Mouse (Mus musculus): ENCODE data around the gene Sbk1. TPM values are rescaled to one million over a fixed set of nuclear protein-coding genes. Genes with fewer than 3 reads are reported as not detected.

Gene Sbk1
- polyA plus RNA-seq, 1 experiment from 2014 or later = 24.5 TPM

GRCm38 (mm10) chr7:126265949-126266348 lies 6.5 kb upstream of the Sbk1 start:
- Histone ChIP-seq H3K27me3 (replicated peaks) (peaks cover 51% of the 10 kb centered on the region), H3K9ac (no peak overlapping the region), H3K9me3 (replicated peaks) (no peaks in the 10 kb centered on the region), H3K4me1 (replicated peaks) (peaks cover 22% of the 10 kb centered on the region), H3K27ac (ENCODE audit: poor library complexity, severe bottlenecking) (no peak overlapping the region), H3K36me3 (no peaks in the 10 kb centered on the region), H3K4me2 (no peak overlapping the region), H3K4me3 (no peak overlapping the region)
- ATAC-seq (ENCODE audit: insufficient number of reproducible peaks, low FRiP score) = peak; percentile 61
- WGBS = 44% methylated on average over 9 of the region's 9 CpGs

GRCm38 (mm10) chr7:126266372-126266870 lies 6.0 kb upstream of the Sbk1 start:
- no peak overlapping the region for H3K4me3 ChIP-seq
- H3K27me3 ChIP-seq (replicated peaks) = peaks cover 51% of the 10 kb centered on the region
- no peaks in the 10 kb centered on the region for H3K36me3 ChIP-seq
- no peak overlapping the region for H3K4me2 ChIP-seq
- peaks cover 23% of the 10 kb centered on the region for H3K4me1 ChIP-seq (replicated peaks)
- H3K9me3 ChIP-seq (replicated peaks) = no peaks in the 10 kb centered on the region
- 57% methylated on average over 4 of the region's 4 CpGs for WGBS
- no peak for ATAC-seq (ENCODE audit: insufficient number of reproducible peaks, low FRiP score)
- H3K9ac ChIP-seq = no peak overlapping the region
- H3K27ac ChIP-seq (ENCODE audit: poor library complexity, severe bottlenecking) = no peak overlapping the region

- no peak overlapping the region for H3K9ac ChIP-seq
- H3K4me2 ChIP-seq = no peak overlapping the region
- H3K4me3 ChIP-seq = no peak overlapping the region
- no peak for ATAC-seq (ENCODE audit: insufficient number of reproducible peaks, low FRiP score)
- WGBS = 57% methylated on average over 8 of the region's 8 CpGs
- H3K9me3 ChIP-seq (replicated peaks) = no peaks in the 10 kb centered on the region
- no peak overlapping the region for H3K27ac ChIP-seq (ENCODE audit: poor library complexity, severe bottlenecking)
- H3K27me3 ChIP-seq (replicated peaks) = peaks cover 51% of the 10 kb centered on the region
- H3K36me3 ChIP-seq = no peaks in the 10 kb centered on the region
- H3K4me1 ChIP-seq (replicated peaks) = peaks cover 15% of the 10 kb centered on the region
Measured at GRCm38 (mm10) chr7:126267606-126268005, 4.8 kb upstream of the Sbk1 start.

- no peaks in the 10 kb centered on the region for H3K9me3 ChIP-seq (replicated peaks)
- peak overlapping the region; percentile 98 for H3K4me2 ChIP-seq
- peak overlapping the region; percentile 83 for H3K27ac ChIP-seq (ENCODE audit: poor library complexity, severe bottlenecking)
- H3K36me3 ChIP-seq = peaks cover 16% of the 10 kb centered on the region; the same call in 1 of the 2 replicates
- peaks cover 26% of the 10 kb centered on the region for H3K27me3 ChIP-seq (replicated peaks)
- H3K4me1 ChIP-seq (replicated peaks) = peaks cover 30% of the 10 kb centered on the region
- ATAC-seq (ENCODE audit: insufficient number of reproducible peaks, low FRiP score) = 0 out of 2 replicates have a peak, but pooled peaks have one; percentile 13
- WGBS = under 1% methylated on average over 38 of the region's 38 CpGs
- H3K4me3 ChIP-seq = peak overlapping the region; percentile 88
- peak overlapping the region; percentile 95 for H3K9ac ChIP-seq
Measured at GRCm38 (mm10) chr7:126272770-126273311, 422 bp downstream of the Sbk1 start.

GRCm38 (mm10) chr7:126273351-126274042 lies 1.1 kb downstream of the Sbk1 start:
- H3K27ac ChIP-seq (ENCODE audit: poor library complexity, severe bottlenecking) = no peak overlapping the region

GRCm38 (mm10) chr7:126274137-126274536 lies 1.7 kb downstream of the Sbk1 start:
- no peaks in the 10 kb centered on the region for H3K9me3 ChIP-seq (replicated peaks)
- peaks cover 19% of the 10 kb centered on the region; the same call in 1 of the 2 replicates for H3K36me3 ChIP-seq
- H3K4me2 ChIP-seq = peak overlapping the region; percentile 98
- no peak overlapping the region for H3K27ac ChIP-seq (ENCODE audit: poor library complexity, severe bottlenecking)
- peaks cover 30% of the 10 kb centered on the region for H3K4me1 ChIP-seq (replicated peaks)
- 29% methylated on average over 3 of the region's 3 CpGs for WGBS
- peak overlapping the region; percentile 95 for H3K9ac ChIP-seq
- ATAC-seq (ENCODE audit: insufficient number of reproducible peaks, low FRiP score) = no peak
- H3K4me3 ChIP-seq = peak overlapping the region; percentile 88
- peaks cover 13% of the 10 kb centered on the region for H3K27me3 ChIP-seq (replicated peaks)

More at GRCm38 (mm10) chr7:126273351-126274042, 1.1 kb downstream of the Sbk1 start:
- peak overlapping the region; percentile 88 for H3K4me3 ChIP-seq
- WGBS = 21% methylated on average over 11 of the region's 11 CpGs
- no peaks in the 10 kb centered on the region for H3K9me3 ChIP-seq (replicated peaks)
- H3K4me1 ChIP-seq (replicated peaks) = peaks cover 30% of the 10 kb centered on the region
- peaks cover 19% of the 10 kb centered on the region for H3K27me3 ChIP-seq (replicated peaks)
- peak overlapping the region; percentile 98 for H3K4me2 ChIP-seq
- no peak for ATAC-seq (ENCODE audit: insufficient number of reproducible peaks, low FRiP score)
- H3K9ac ChIP-seq = peak overlapping the region; percentile 95
- H3K36me3 ChIP-seq = peaks cover 16% of the 10 kb centered on the region; the same call in 1 of the 2 replicates

GRCm38 (mm10) chr7:126274626-126275025 lies 2.2 kb downstream of the Sbk1 start:
- Histone ChIP-seq H3K27ac (ENCODE audit: poor library complexity, severe bottlenecking) (no peak overlapping the region), H3K4me1 (replicated peaks) (peaks cover 34% of the 10 kb centered on the region), H3K27me3 (replicated peaks) (peaks cover 10% of the 10 kb centered on the region; the same call in 1 of the 2 replicates), H3K4me3 (peak overlapping the region; percentile 88), H3K9me3 (replicated peaks) (no peaks in the 10 kb centered on the region), H3K4me2 (peak overlapping the region; percentile 98), H3K36me3 (peaks cover 22% of the 10 kb centered on the region; the same call in 1 of the 2 replicates), H3K9ac (peak overlapping the region; percentile 95; the same call in 1 of the 2 replicates)
- 37% methylated on average over 4 of the region's 4 CpGs for WGBS
- ATAC-seq (ENCODE audit: insufficient number of reproducible peaks, low FRiP score) = no peak

GRCm38 (mm10) chr7:126275711-126276110 lies 3.3 kb downstream of the Sbk1 start:
- no peak overlapping the region for H3K4me2 ChIP-seq
- no peak overlapping the region for H3K4me3 ChIP-seq
- H3K27me3 ChIP-seq (replicated peaks) = no peaks in the 10 kb centered on the region
- H3K4me1 ChIP-seq (replicated peaks) = peaks cover 45% of the 10 kb centered on the region
- 84% methylated on average over 5 of the region's 5 CpGs for WGBS
- peaks cover 22% of the 10 kb centered on the region; the same call in 1 of the 2 replicates for H3K36me3 ChIP-seq
- no peak for ATAC-seq (ENCODE audit: insufficient number of reproducible peaks, low FRiP score)
- no peaks in the 10 kb centered on the region for H3K9me3 ChIP-seq (replicated peaks)
- H3K27ac ChIP-seq (ENCODE audit: poor library complexity, severe bottlenecking) = no peak overlapping the region
- no peak overlapping the region for H3K9ac ChIP-seq

- Histone ChIP-seq H3K27me3 (replicated peaks) (no peaks in the 10 kb centered on the region), H3K36me3 (peaks cover 23% of the 10 kb centered on the region), H3K9me3 (replicated peaks) (no peaks in the 10 kb centered on the region), H3K9ac (no peak overlapping the region), H3K27ac (ENCODE audit: poor library complexity, severe bottlenecking) (no peak overlapping the region), H3K4me1 (replicated peaks) (peaks cover 45% of the 10 kb centered on the region), H3K4me2 (no peak overlapping the region), H3K4me3 (no peak overlapping the region)
- ATAC-seq (ENCODE audit: insufficient number of reproducible peaks, low FRiP score) = no peak
- WGBS = 62% methylated on average over 6 of the region's 6 CpGs
Measured at GRCm38 (mm10) chr7:126276297-126276696, 3.9 kb downstream of the Sbk1 start.

- ATAC-seq (ENCODE audit: insufficient number of reproducible peaks, low FRiP score) = no peak
- peaks cover 41% of the 10 kb centered on the region for H3K4me1 ChIP-seq (replicated peaks)
- H3K27me3 ChIP-seq (replicated peaks) = no peaks in the 10 kb centered on the region
- 79% methylated on average over 22 of the region's 22 CpGs for WGBS
- no peak overlapping the region for H3K9ac ChIP-seq
- no peak overlapping the region for H3K4me3 ChIP-seq
- no peak overlapping the region for H3K4me2 ChIP-seq
- H3K36me3 ChIP-seq = peaks cover 25% of the 10 kb centered on the region
- H3K27ac ChIP-seq (ENCODE audit: poor library complexity, severe bottlenecking) = no peak overlapping the region
- no peaks in the 10 kb centered on the region for H3K9me3 ChIP-seq (replicated peaks)
Measured at GRCm38 (mm10) chr7:126277536-126278295, 5.3 kb downstream of the Sbk1 start.

GRCm38 (mm10) chr7:126278799-126279198 lies 6.4 kb downstream of the Sbk1 start:
- Histone ChIP-seq H3K9me3 (replicated peaks) (no peaks in the 10 kb centered on the region), H3K4me2 (no peak overlapping the region), H3K27ac (ENCODE audit: poor library complexity, severe bottlenecking) (no peak overlapping the region), H3K27me3 (replicated peaks) (no peaks in the 10 kb centered on the region), H3K36me3 (peaks cover 25% of the 10 kb centered on the region), H3K4me1 (replicated peaks) (peaks cover 31% of the 10 kb centered on the region), H3K4me3 (no peak overlapping the region), H3K9ac (no peak overlapping the region)
- no peak for ATAC-seq (ENCODE audit: insufficient number of reproducible peaks, low FRiP score)
- WGBS = 84% methylated on average over 5 of the region's 5 CpGs
